Mouse (Mus musculus) forebrain, embryonic 14.5 days (tissue): ENCODE measurements around the gene P4htm. TPM values are rescaled to one million over a fixed set of nuclear protein-coding genes. Genes with fewer than 3 reads are reported as not detected.

Experiments used
- ATAC-seq: fragments of 200-750 bp; cut with Nextera tagmentation; 2 replicates; pipeline ENCODE4 v1.8.0; 2017; ENCODE audit warnings: mild to moderate bottlenecking, moderate library complexity
- DNase-seq: peaks from one replicate; pipeline ENCODE4 v3.0.0-alpha.2; 2015; ENCODE audit warnings: low spot score
- H3K27ac ChIP-seq: fragments of 300-500 bp; sonication (generic); 2 replicates; pipeline ENCODE4 v1.5.1; 2014; ENCODE audit warnings: low read depth, mild to moderate bottlenecking, control low read depth, low read length, moderate library complexity
- H3K27me3 ChIP-seq: fragments of 300-500 bp; sonication (generic); replicated peaks from 2 replicates; pipeline ENCODE4 v1.6.1; 2014; ENCODE audit warnings: low read length, control low read depth, mixed read lengths; ENCODE audit not compliant: control insufficient read depth, insufficient read depth
- H3K36me3 ChIP-seq: fragments of 300-500 bp; sonication (generic); 2 replicates; pipeline ENCODE4 v1.6.1; 2014; ENCODE audit warnings: low read length, control low read depth; ENCODE audit not compliant: control insufficient read depth, insufficient read depth
- H3K4me1 ChIP-seq: fragments of 300-500 bp; sonication (generic); 2 replicates; pipeline ENCODE4 v1.6.1; 2014; ENCODE audit warnings: antibody characterized with exemption, low read length, control low read depth; ENCODE audit not compliant: control insufficient read depth, insufficient read depth
- H3K4me2 ChIP-seq: fragments of 300-500 bp; sonication (generic); 2 replicates; pipeline ENCODE4 v1.6.1; 2014; ENCODE audit warnings: mild to moderate bottlenecking, control low read depth, low read length
- H3K4me3 ChIP-seq: fragments of 300-500 bp; sonication (generic); 2 replicates; pipeline ENCODE4 v1.5.1; 2014; ENCODE audit warnings: low read depth, low read length, control low read depth
- H3K9ac ChIP-seq: fragments of 300-500 bp; sonication (generic); 2 replicates; pipeline ENCODE4 v1.6.1; 2014; ENCODE audit warnings: mild to moderate bottlenecking, low read length, control low read depth, moderate library complexity
- H3K9me3 ChIP-seq: fragments of 300-500 bp; sonication (generic); replicated peaks from 2 replicates; pipeline ENCODE4 v1.6.1; 2016; ENCODE audit warnings: low read length, control low read depth, mixed read lengths; ENCODE audit not compliant: control insufficient read depth
- WGBS: fragments of 180-500 bp; shearing (Covaris S2); extraction: QIAGEN DNeasy Blood & Tissue Kit; methylation state at CpG from one replicate; pipeline ENCODE4 v1.1.7; 2014; 5-methylcytosine and 5-hydroxymethylcytosine counted together
- polyA plus RNA-seq: library from polyadenylated mRNA; unstranded; fragments of >200 nt; fragmentation: Nextera tagmentation; extraction: Ambion mirVana; gene quantifications from 2 replicates; pipeline ENCODE4 v1.2.1, GENCODE M21; 2014

P4htm gene
- polyA plus RNA-seq, 1 experiment from 2014 or later: 14.5 TPM

GRCm38 (mm10) chr9:108589229-108589628 lies 8.2 kb downstream of the P4htm start:
- H3K4me2 ChIP-seq: no peak overlapping the region
- H3K4me3 ChIP-seq: no peak overlapping the region
- 75% methylated on average over 5 of the region's 5 CpGs for WGBS
- H3K9me3 ChIP-seq: no peaks in the 10 kb centered on the region
- H3K4me1 ChIP-seq: peaks cover 25% of the 10 kb centered on the region
- ATAC-seq (no peak), DNase-seq (peak; percentile 54)
- no peak overlapping the region for H3K9ac ChIP-seq
- no peaks in the 10 kb centered on the region for H3K36me3 ChIP-seq
- H3K27me3 ChIP-seq: no peaks in the 10 kb centered on the region
- peak overlapping the region; percentile 96 for H3K27ac ChIP-seq

GRCm38 (mm10) chr9:108587571-108588180 lies 9.8 kb downstream of the P4htm start:
- Histone ChIP-seq H3K36me3 (0 out of 2 replicates have a peak, but pooled peaks cover 5% of the 10 kb centered on the region), H3K4me2 (peak overlapping the region; percentile 49), H3K27me3 (no peaks in the 10 kb centered on the region), H3K4me1 (peaks cover 25% of the 10 kb centered on the region), H3K4me3 (no peak overlapping the region; the same call in 1 of the 2 replicates), H3K9me3 (no peaks in the 10 kb centered on the region), H3K9ac (peak overlapping the region; percentile 56), H3K27ac (peak overlapping the region; percentile 96)
- WGBS: 1% methylated on average over 14 of the region's 14 CpGs
- ATAC-seq (peak; percentile 98), DNase-seq (peak; percentile 97)

DNA sequence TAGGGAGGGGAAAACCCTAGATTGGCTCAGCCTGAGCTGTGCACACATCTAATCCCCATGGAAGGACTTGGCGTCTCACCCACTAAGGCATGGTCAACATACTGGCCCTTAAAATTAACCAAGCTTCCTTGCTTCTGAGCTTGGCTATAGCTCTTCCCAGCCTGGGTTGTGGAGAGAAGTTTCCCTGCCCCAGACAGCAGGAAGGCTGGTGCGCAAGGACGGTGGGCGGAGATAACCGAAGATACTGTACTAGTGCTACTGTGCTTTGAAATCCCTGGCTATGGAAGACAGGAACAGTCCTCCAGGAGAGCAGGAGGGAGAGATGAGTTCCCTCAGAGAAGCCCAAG lies 18.1 kb downstream of the P4htm start:
- ATAC-seq: no peak

GRCm38 (mm10) chr9:108578545-108579343 lies 18.7 kb downstream of the P4htm start, which contains the start of gene Wdr6:
TSS of gene Wdr6 (minus strand) at chr9:108578739.
- Histone ChIP-seq H3K27ac (peak within 1 kb of the TSS; percentile 93), H3K4me3 (peak within 1 kb of the TSS; percentile 82), H3K9ac (peak within 1 kb of the TSS; percentile 91), H3K4me1 (peaks cover 26% of the 10 kb centered on the region), H3K9me3 (no peaks in the 10 kb centered on the region), H3K36me3 (peaks cover 35% of the 10 kb centered on the region), H3K27me3 (no peaks in the 10 kb centered on the region), H3K4me2 (peak within 1 kb of the TSS; percentile 62)
- DNase-seq (peak; percentile 98), ATAC-seq (peak; percentile 98)
- WGBS: 5% methylated on average over 51 of the region's 51 CpGs

More for the DNA sequence above, 18.1 kb downstream of the P4htm start:
- Histone ChIP-seq H3K27me3 (no peaks in the 10 kb centered on the region), H3K27ac (peak overlapping the region; percentile 93), H3K9me3 (no peaks in the 10 kb centered on the region), H3K9ac (peak overlapping the region; percentile 66), H3K36me3 (peaks cover 30% of the 10 kb centered on the region), H3K4me3 (peak overlapping the region; percentile 82), H3K4me2 (peak overlapping the region; percentile 62), H3K4me1 (peaks cover 24% of the 10 kb centered on the region)
- 69% methylated on average over 5 of the region's 5 CpGs for WGBS
- no peak for DNase-seq

DNA sequence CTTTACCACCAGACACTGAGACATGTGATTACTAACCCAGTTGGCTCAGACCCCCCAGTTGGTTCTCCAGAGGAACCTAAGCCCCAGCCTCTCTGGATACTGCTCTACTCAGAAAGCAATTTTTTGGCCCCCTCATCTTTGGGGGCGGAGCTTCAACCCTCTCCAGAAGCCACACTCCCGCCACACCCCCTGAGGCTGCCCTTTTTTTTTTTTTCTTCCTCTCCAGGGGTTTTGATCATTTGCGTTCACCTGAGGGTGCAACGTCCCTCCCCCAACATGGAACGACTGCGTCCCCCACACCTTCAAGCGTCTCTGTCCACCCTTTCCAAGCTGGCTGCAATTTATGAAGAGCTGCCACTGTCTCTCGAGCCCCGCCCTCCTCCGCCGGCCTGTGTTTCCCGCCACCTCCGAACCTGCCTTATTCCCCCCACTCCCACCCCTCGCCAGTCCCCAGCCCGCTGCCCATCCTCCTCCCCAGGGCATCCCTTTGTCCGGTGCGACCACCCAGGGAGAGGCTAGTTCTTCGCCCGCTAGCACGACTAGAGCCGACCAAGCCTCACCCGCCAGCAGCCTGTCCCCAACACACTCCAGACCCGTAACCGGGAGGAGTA lies 19.4 kb downstream of the P4htm start:
- DNase-seq (peak; percentile 61), ATAC-seq (peak; percentile 19)
- Histone ChIP-seq H3K27me3 (no peaks in the 10 kb centered on the region), H3K9ac (peak overlapping the region; percentile 91), H3K4me1 (peaks cover 26% of the 10 kb centered on the region), H3K27ac (peak overlapping the region; percentile 93), H3K36me3 (peaks cover 38% of the 10 kb centered on the region), H3K4me3 (peak overlapping the region; percentile 82), H3K4me2 (peak overlapping the region; percentile 62), H3K9me3 (no peaks in the 10 kb centered on the region)
- WGBS: under 1% methylated on average over 24 of the region's 24 CpGs

DNA sequence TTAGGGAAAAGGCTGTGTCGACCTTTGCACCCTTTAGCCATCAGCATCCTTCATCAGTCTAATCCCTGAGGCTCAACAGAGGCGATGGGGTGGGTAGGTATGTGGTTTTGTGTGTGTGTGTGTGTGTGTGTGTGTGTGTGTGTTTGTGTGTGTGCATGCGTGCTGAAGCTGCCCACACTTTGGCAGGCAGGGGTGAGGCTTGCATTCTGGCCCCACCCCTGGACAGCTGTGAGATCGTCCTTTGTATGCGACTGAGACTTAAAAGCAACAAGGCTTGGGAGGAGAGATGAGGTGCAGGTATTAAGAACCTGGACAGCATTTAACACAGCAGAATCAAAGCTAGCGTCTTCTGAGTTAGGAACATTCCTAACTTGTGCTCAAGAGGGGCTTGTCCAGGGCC lies 20.4 kb downstream of the P4htm start:
- peak overlapping the region; percentile 93; the same call in 1 of the 2 replicates for H3K27ac ChIP-seq
- peak overlapping the region; percentile 82 for H3K4me3 ChIP-seq
- WGBS: 48% methylated on average over 6 of the region's 6 CpGs
- H3K9ac ChIP-seq: peak overlapping the region; percentile 91
- H3K4me1 ChIP-seq: peaks cover 26% of the 10 kb centered on the region
- DNase-seq (no peak), ATAC-seq (no peak)
- peaks cover 48% of the 10 kb centered on the region for H3K36me3 ChIP-seq
- no peaks in the 10 kb centered on the region for H3K9me3 ChIP-seq
- H3K27me3 ChIP-seq: no peaks in the 10 kb centered on the region
- peak overlapping the region; percentile 62 for H3K4me2 ChIP-seq

GRCm38 (mm10) chr9:108575321-108576297 lies 21.9 kb downstream of the P4htm start:
- H3K4me1 ChIP-seq: peaks cover 26% of the 10 kb centered on the region
- H3K27me3 ChIP-seq: no peaks in the 10 kb centered on the region
- peaks cover 55% of the 10 kb centered on the region for H3K36me3 ChIP-seq
- peak overlapping the region; percentile 62 for H3K4me2 ChIP-seq
- no peaks in the 10 kb centered on the region for H3K9me3 ChIP-seq
- ATAC-seq: no peak
- H3K4me3 ChIP-seq: no peak overlapping the region
- H3K9ac ChIP-seq: no peak overlapping the region
- DNase-seq: no peak
- 93% methylated on average over 37 of the region's 37 CpGs for WGBS
- no peak overlapping the region for H3K27ac ChIP-seq

- peaks cover 32% of the 10 kb centered on the region for H3K4me1 ChIP-seq
- 88% methylated on average over 12 of the region's 12 CpGs for WGBS
- peak overlapping the region; percentile 21; the same call in 1 of the 2 replicates for H3K9ac ChIP-seq
Observed at GRCm38 (mm10) chr9:108574921-108575320, 22.5 kb downstream of the P4htm start.

More at GRCm38 (mm10) chr9:108574921-108575320, 22.5 kb downstream of the P4htm start:
- Histone ChIP-seq H3K27ac (no peak overlapping the region), H3K36me3 (peaks cover 55% of the 10 kb centered on the region), H3K9me3 (no peaks in the 10 kb centered on the region), H3K4me3 (no peak overlapping the region), H3K4me2 (no peak overlapping the region), H3K27me3 (no peaks in the 10 kb centered on the region)
- ATAC-seq (no peak), DNase-seq (no peak)
